ENCODE assay signal across 7 mouse cellular contexts in the genomic region with DNA sequence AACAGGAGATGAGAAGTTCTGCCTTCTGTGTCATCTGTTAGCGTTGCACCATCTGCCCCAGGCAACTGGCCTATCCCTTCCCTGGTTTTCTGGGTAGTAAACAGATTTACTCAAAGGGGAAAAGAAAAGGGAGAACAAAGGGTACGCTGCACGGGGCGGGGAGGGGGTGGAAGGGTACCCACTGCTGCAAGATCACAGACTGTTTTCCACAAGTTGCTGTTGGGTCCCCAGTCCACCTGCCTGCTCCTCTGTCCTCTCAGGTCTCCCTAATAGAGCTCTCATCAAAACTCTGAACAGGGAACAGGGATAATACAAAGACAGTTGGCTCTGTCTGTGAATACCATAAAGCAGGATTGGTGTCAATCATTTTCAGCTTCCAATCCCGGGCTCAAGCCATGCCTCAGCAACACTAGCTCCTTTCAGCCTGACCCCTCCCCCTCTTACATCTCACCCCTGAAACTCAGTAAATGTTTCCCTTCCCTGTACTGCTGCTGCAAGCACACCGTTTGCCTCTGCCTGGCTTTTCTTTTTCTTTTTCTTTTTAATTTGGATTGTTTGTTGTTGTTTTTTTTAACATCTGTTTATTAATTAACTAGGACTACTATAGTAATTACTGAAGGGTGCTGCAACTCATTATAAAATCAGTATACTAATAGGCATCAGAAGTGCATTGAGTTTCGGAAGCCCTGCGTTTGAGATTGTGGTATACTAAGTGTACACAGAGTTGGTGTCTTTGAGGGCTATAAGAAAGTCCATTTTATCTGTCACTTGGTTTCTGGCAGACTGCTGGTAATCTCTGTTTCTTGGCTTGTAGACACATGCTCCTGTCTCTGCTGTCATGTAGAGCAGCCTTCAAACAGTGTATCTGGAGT.
DNase-seq lines count a peak whose midpoint lies in the region; ATAC-seq and TF ChIP-seq lines count a peak whose summit lies in the region.

No protein-coding gene starts in this region.

- no peak overlapping the region for H3K4me3 ChIP-seq in embryonic facial prominence, embryonic 14.5 days (ENCODE audit: low read depth, low read length)
- no peak overlapping the region for H3K4me3 ChIP-seq in midbrain, embryonic 14.5 days (replicated peaks; ENCODE audit: low read depth, low read length)
- H3K4me3 ChIP-seq in left cerebral cortex, adult 2 months: no peak overlapping the region

- no peaks in the 10 kb centered on the region for H3K27me3 ChIP-seq in embryonic facial prominence, embryonic 14.5 days (replicated peaks; ENCODE audit: control insufficient read depth, insufficient read depth, low read length)
- H3K27me3 ChIP-seq in midbrain, embryonic 14.5 days (ENCODE audit: control insufficient read depth, insufficient read depth, low read length): no peaks in the 10 kb centered on the region

- peak overlapping the region; percentile 25 for H3K4me2 ChIP-seq in embryonic facial prominence, embryonic 14.5 days (ENCODE audit: low read depth, low read length)
- H3K4me2 ChIP-seq in midbrain, embryonic 14.5 days (ENCODE audit: low read length): peak overlapping the region; percentile 43

- DNase-seq in embryo, embryonic 10 days (ENCODE audit: low spot score): peak; percentile 79
- DNase-seq in embryonic facial prominence, embryonic 14.5 days (ENCODE audit: low spot score): peak; percentile 61
- DNase-seq in layer of hippocampus, adult 18-20 months (ENCODE audit: low spot score in 2 of 2): peak; percentile 34 to 74
- peak; percentile 76 for DNase-seq in midbrain, embryonic 14.5 days
- no peak for DNase-seq in cerebellum, adult 9-10 months
- no peak for DNase-seq in left cerebral cortex, postnatal 25 days (ENCODE audit: low spot score in 2 of 2)
- DNase-seq in left cerebral cortex, adult 2 months (ENCODE audit: extremely low spot score in 1 of 2, low spot score in 2 of 2): no peak

- no peaks in the 10 kb centered on the region for H3K36me3 ChIP-seq in embryonic facial prominence, embryonic 14.5 days (ENCODE audit: control insufficient read depth, insufficient read depth, low read length)
- no peaks in the 10 kb centered on the region for H3K36me3 ChIP-seq in midbrain, embryonic 14.5 days (ENCODE audit: control insufficient read depth, insufficient read depth, low read length)

- no peak overlapping the region for H3K9ac ChIP-seq in embryonic facial prominence, embryonic 14.5 days (ENCODE audit: low read depth, low read length)
- no peak overlapping the region for H3K9ac ChIP-seq in midbrain, embryonic 14.5 days (replicated peaks; ENCODE audit: low read length)

- WGBS in embryonic facial prominence, embryonic 14.5 days: 25% methylated on average over 8 of the region's 8 CpGs
- WGBS in midbrain, embryonic 14.5 days: 17% methylated on average over 8 of the region's 8 CpGs

- no peak overlapping the region for H3K27ac ChIP-seq in embryonic facial prominence, embryonic 14.5 days (replicated peaks; ENCODE audit: low read depth, low read length)
- H3K27ac ChIP-seq in midbrain, embryonic 14.5 days (replicated peaks; ENCODE audit: low read depth, low read length): peak overlapping the region; percentile 72
- no peak overlapping the region for H3K27ac ChIP-seq in left cerebral cortex, adult 2 months

- TF ChIP-seq CTCF in left cerebral cortex, adult 2 months (IDR thresholded peaks at IDR 0.05): no peak

- peaks cover 6% of the 10 kb centered on the region; the same call in 1 of the 2 replicates for H3K4me1 ChIP-seq in embryonic facial prominence, embryonic 14.5 days (ENCODE audit: control insufficient read depth, insufficient read depth, low read length)
- H3K4me1 ChIP-seq in midbrain, embryonic 14.5 days (ENCODE audit: control insufficient read depth, insufficient read depth, low read length): peaks cover 11% of the 10 kb centered on the region

- no peaks in the 10 kb centered on the region for H3K9me3 ChIP-seq in embryonic facial prominence, embryonic 14.5 days (ENCODE audit: control insufficient read depth, low read length)
- H3K9me3 ChIP-seq in midbrain, embryonic 14.5 days (ENCODE audit: control insufficient read depth, low read length): no peaks in the 10 kb centered on the region

- intact Hi-C loops in left cerebral cortex, postnatal 25 days (cut with DNase I): no loop called here
- intact Hi-C loops in left cerebral cortex, adult 2 months (cut with DNase I): no loop called here

- peak; percentile 72; the same call in 1 of the 2 replicates for ATAC-seq in embryonic facial prominence, embryonic 14.5 days (ENCODE audit: low read depth)
- peak; percentile 85 for ATAC-seq in midbrain, embryonic 14.5 days (ENCODE audit: low FRiP score, low TSS enrichment)

Comparison
In these comparisons a context has a peak if more than half of its experiments do, and no peak if none do; other contexts are left out.
1. DNase-seq: peak in embryo, embryonic 10 days (single experiment), embryonic facial prominence, embryonic 14.5 days (single experiment), layer of hippocampus, adult 18-20 months (2 of 2) and midbrain, embryonic 14.5 days (single experiment); none in cerebellum, adult 9-10 months (single experiment), left cerebral cortex, postnatal 25 days (0 of 2) and left cerebral cortex, adult 2 months (0 of 2).